Mouse (Mus musculus) lung, postnatal 0 days (tissue): ENCODE data around the gene Sectm1b.

Experiments used
- CTCF ChIP-seq: IDR thresholded peaks from 2 replicates; pipeline ENCODE4 v1.5.1; 2016; ENCODE audit warnings: antibody characterized with exemption, mild to moderate bottlenecking
- EP300 ChIP-seq: IDR thresholded peaks from 2 replicates; pipeline ENCODE4 v1.6.1; 2016; ENCODE audit warnings: antibody characterized with exemption, mild to moderate bottlenecking, control low read depth

DNA sequence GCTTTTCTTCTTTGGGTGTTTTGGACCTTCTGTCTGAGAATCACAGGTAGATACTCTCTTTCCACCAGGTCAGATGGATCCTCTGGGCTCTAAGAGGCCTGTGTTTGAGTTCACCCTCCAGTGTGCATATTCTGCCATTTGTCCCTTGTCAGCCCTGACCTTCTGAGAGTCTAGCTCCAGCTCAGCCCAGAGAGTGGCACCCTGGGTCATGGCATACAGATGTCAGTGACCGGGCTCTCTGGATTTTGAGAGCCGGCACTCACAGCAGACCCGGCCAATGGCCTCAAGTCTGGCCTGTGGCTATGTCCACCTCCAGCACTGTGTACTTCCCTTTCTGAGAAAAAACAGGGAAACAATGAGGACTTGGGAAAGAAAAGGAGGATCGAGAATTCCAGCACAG is 3.9 kb downstream of the Sectm1b start:
- TF ChIP-seq CTCF (no peak), EP300 (no peak)
